In the genomic region with DNA sequence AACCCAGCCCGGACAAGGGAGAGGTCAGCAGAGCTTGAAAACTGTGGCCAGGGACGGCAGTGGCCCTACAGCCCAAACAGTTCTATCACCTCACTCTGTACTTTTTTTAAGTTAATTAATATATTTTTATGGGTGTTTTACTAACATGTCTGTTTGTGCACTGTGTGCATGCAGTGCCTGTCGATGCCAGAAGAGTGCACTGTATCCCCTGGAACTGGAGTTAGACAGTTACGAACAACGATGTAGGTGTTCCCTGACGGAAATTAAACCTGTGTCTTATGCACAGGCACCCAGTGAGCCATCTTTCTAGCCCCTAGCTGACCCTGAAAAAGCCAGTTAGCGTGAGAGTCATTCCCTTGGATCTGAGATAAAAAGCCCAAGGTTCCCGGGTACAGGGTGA, we compare ENCODE assay signal across 14 mouse cellular contexts. TPM values are rescaled to one million over a fixed set of nuclear protein-coding genes. Genes with fewer than 3 reads are reported as not detected.
DNase-seq lines count a peak whose midpoint lies in the region; ATAC-seq and TF ChIP-seq lines count a peak whose summit lies in the region.
"Had no signal": no experiment of that assay in that cellular context is flagged by ENCODE, and none has a peak within 500 bp of the region (broad histone marks: within the 10 kb centered on the region; RNA-seq: fewer than 3 reads in every experiment).

No protein-coding gene starts in this region.

- ATAC-seq in megakaryocyte progenitor cell, adult 5-6 weeks (replicated peaks; ENCODE audit: poor library complexity): no peak
- ATAC-seq: activated CD4-positive, CD25-positive, alpha-beta regulatory T cell, adult 4 months had no signal

- intact Hi-C loops in left cerebral cortex, adult 2 months (cut with DNase I): no loop called here
- intact Hi-C loops in left cerebral cortex, postnatal 36 days (cut with DNase I): no loop called here

- DNase-seq in adrenal gland, postnatal 14 days: peak; percentile 29
- no peak for DNase-seq in adrenal gland, adult (ENCODE audit: inconsistent age in 2 of 2, low spot score in 1 of 2)
- DNase-seq in left cerebral cortex, adult 2 months (ENCODE audit: extremely low spot score in 1 of 2, low spot score in 2 of 2): no peak
- no peak for DNase-seq in left cerebral cortex, postnatal 36 days (ENCODE audit: low spot score in 2 of 2)
- peak; percentile 41 for DNase-seq in 3T3-L1 (ENCODE audit: low read depth, low spot score)
- DNase-seq in cerebellum, adult 18-20 months: no peak

- H3K4me3 ChIP-seq in left cerebral cortex, adult 2 months: no peak overlapping the region
- no peak overlapping the region for H3K4me3 ChIP-seq in bone marrow, adult 2 months (replicated peaks; ENCODE audit: control insufficient read depth, low read depth, low read length)
- H3K4me3 ChIP-seq: embryonic facial prominence, embryonic 15.5 days; limb, embryonic 12.5 days had no signal

- TF ChIP-seq CTCF in left cerebral cortex, adult 2 months (IDR thresholded peaks at IDR 0.05): peak; percentile 17
- peak; percentile 46 for TF ChIP-seq CTCF in bone marrow, adult 2 months (IDR thresholded peaks at IDR 0.05; ENCODE audit: control insufficient read depth, insufficient read depth, low read length)

- no peaks in the 10 kb centered on the region; the same call in 1 of the 2 replicates for H3K4me1 ChIP-seq in bone marrow, adult 2 months (ENCODE audit: control insufficient read depth, insufficient read depth, low read length)
- H3K4me1 ChIP-seq: embryonic facial prominence, embryonic 15.5 days; limb, embryonic 12.5 days had no signal

- 92% methylated on average over 8 of the region's 8 CpGs for WGBS in bone marrow, adult 2 months

- no peak overlapping the region for H3K27ac ChIP-seq in left cerebral cortex, adult 2 months
- H3K27ac ChIP-seq in bone marrow, adult 2 months (ENCODE audit: control insufficient read depth, insufficient read depth, low read depth, low read length, poor library complexity): no peak overlapping the region
- H3K27ac ChIP-seq: embryonic facial prominence, embryonic 15.5 days; limb, embryonic 12.5 days had no signal

- TF ChIP-seq POLR2A in bone marrow, adult 2 months (IDR thresholded peaks at IDR 0.05; ENCODE audit: borderline replicate concordance, control insufficient read depth, low read depth, low read length): no peak

RNA-seq across cellular contexts. Expression of a gene that starts 30.3 kb away (rescaled TPM):
- 28.2 and 30.0 TPM in 2 replicates for total RNA-seq in adrenal gland, postnatal 14 days (2021)
- 10 to 100 TPM; 14.2 to 14.6 TPM for total RNA-seq in left cerebral cortex, adult 2 months (2021)
- 10 to 100 TPM; 11.3 to 14.8 TPM for total RNA-seq in left cerebral cortex, postnatal 36 days (2021)
- polyA plus RNA-seq in bone marrow, adult 2 months (2011; ENCODE audit: insufficient read depth, insufficient read length, low replicate concordance, missing spikeins): 6.4 and 10.1 TPM in 2 replicates
- 37.2 and 38.5 TPM in 2 replicates for total RNA-seq in megakaryocyte progenitor cell, adult 5-6 weeks (2015)
- total RNA-seq in megakaryocyte progenitor cell, adult 5-6 weeks (2017): 31.2 and 43.2 TPM in 2 replicates

RNA-seq across cellular contexts. Expression of a gene that starts 50.4 kb away (rescaled TPM):
- total RNA-seq in adrenal gland, postnatal 14 days (2021): 2.0 and 3.4 TPM in 2 replicates
- 1 to 10 TPM in 1 of 2 experiments, under 1 TPM in 1; 0.40 to 1.8 TPM for total RNA-seq in left cerebral cortex, adult 2 months (2021)
- total RNA-seq in left cerebral cortex, postnatal 36 days (2021): not detected
- polyA plus RNA-seq in bone marrow, adult 2 months (2011; ENCODE audit: insufficient read depth, insufficient read length, low replicate concordance, missing spikeins): not detected in 2 replicates
- not detected in 2 replicates for total RNA-seq in megakaryocyte progenitor cell, adult 5-6 weeks (2015)
- not detected in 2 replicates for total RNA-seq in megakaryocyte progenitor cell, adult 5-6 weeks (2017)
- polyA plus RNA-seq: activated CD4-positive, CD25-positive, alpha-beta regulatory T cell, adult 4 months; embryonic facial prominence, embryonic 15.5 days; heart, embryonic 14.5 days; limb, embryonic 12.5 days; neural tube, embryonic 14.5 days; urinary bladder, adult 2 months had no signal

Comparison
In these comparisons a context has a peak if more than half of its experiments do, and no peak if none do; other contexts are left out.
1. DNase-seq: peak in adrenal gland, postnatal 14 days (single experiment) and 3T3-L1 (single experiment); none in adrenal gland, adult (0 of 2), left cerebral cortex, adult 2 months (0 of 2), left cerebral cortex, postnatal 36 days (0 of 2) and cerebellum, adult 18-20 months (0 of 2).